Mouse (Mus musculus): ENCODE measurements around the gene Mrps5. TPM values are rescaled to one million over a fixed set of nuclear protein-coding genes. Genes with fewer than 3 reads are reported as not detected.
"Not testable (repeated sequence)": the region's sequence is repeated elsewhere in the genome, so short reads cannot be mapped to it uniquely, and the experiment has no call there.

Mrps5 gene
- total and polyA plus RNA-seq, 3 experiments: 55.8 to 194 (median 82.4) TPM

DNA sequence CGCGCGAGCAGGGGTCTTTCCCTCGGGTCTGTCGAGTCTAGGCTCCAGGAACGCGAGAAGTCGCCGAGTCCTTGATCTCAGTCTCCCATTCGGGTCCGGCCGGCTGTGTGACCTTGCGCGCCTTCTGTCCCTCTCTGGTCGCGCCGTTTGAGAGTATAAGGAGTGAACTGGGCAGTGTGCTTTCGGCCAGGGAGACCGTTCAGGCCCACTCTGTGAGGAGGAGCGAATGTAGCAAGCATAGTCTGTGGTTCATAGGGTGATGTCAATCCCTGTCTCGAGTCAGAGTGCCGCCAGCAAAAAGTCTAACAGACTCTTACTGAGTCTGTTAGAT, 457 bp downstream of the Mrps5 start:
- no peak for ATAC-seq (ENCODE audit: extremely low read depth, insufficient number of reproducible peaks, low FRiP score, poor library complexity, severe bottlenecking)
- H3K4me1 ChIP-seq (ENCODE audit: insufficient read depth, low read depth, low read length): peaks cover 45% of the 10 kb centered on the region

DNA sequence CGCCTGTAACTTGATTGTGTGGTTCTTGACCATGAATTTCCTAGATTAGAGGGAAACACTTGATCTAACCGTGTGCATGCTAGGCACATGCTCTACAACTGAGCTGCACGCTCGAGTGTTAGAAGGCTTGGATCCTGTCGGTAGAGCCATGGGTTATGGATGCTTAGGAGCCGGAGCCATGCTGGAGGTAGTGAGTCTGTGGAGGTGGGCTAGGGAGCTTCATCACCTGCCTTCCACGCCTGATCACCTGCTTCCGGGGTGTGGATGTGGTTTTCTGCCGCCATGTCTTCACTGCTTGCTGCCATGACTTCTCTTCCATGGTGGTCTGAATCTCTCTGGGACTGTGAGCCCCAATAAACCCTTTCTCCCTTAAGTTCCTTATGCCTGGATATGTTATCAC, 1.9 kb downstream of the Mrps5 start:
- peaks cover 40% of the 10 kb centered on the region for H3K4me1 ChIP-seq (ENCODE audit: insufficient read depth, low read depth, low read length)
- no peak for DNase-seq (ENCODE audit: low spot score)
- peak overlapping the region; percentile 39; the same call in 1 of the 2 replicates for H3K4me3 ChIP-seq (ENCODE audit: low read depth, low read length)

More for the DNA sequence above, 457 bp downstream of the Mrps5 start:
- Histone ChIP-seq H3K36me3 (replicated peaks) (peaks cover 32% of the 10 kb centered on the region), H3K27me3 (ENCODE audit: insufficient read depth, low read length) (no peaks in the 10 kb centered on the region), H3K4me3 (ENCODE audit: low read depth, low read length) (peak overlapping the region; percentile 94), H3K9me3 (replicated peaks) (no peaks in the 10 kb centered on the region)
- TF ChIP-seq CTCF (IDR thresholded peaks at IDR 0.05; ENCODE audit: low read depth, low read length): no peak
- no peak for TF ChIP-seq GATA2 (IDR thresholded peaks at IDR 0.05; ENCODE audit: borderline replicate concordance, low read depth, low read length)
- TF ChIP-seq POLR2AphosphoS5 (IDR thresholded peaks at IDR 0.05; ENCODE audit: insufficient replicate concordance, low read depth, low read length): no peak
- no peak for DNase-seq (ENCODE audit: low spot score)

DNA sequence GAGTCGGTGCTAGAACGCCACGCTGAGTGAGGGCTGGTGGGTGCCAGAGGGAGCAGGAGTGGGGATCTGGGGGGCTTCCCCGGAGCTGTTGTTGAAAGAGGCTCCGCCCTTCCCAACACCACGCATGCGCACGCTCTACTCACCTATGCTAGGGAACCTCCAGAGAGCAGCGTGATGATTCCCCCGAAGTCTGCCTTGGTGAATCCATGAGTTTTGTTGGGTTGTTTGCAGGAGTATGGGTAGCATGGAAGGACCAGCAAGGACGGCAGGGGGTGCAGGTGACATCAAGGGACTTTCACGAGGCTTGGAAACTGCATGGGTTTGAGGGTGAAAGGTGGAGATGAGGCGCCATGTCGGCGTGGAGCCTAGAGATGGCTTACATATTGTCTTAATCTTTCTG, 3.2 kb downstream of the Mrps5 start:
- peaks cover 57% of the 10 kb centered on the region for H3K36me3 ChIP-seq (replicated peaks)
- no peak overlapping the region for H3K4me3 ChIP-seq (ENCODE audit: low read depth, low read length)
- DNase-seq (ENCODE audit: low spot score) (no peak), ATAC-seq (ENCODE audit: extremely low read depth, insufficient number of reproducible peaks, low FRiP score, poor library complexity, severe bottlenecking) (no peak)
- no peaks in the 10 kb centered on the region for H3K27me3 ChIP-seq (ENCODE audit: insufficient read depth, low read length)
- no peaks in the 10 kb centered on the region for H3K9me3 ChIP-seq (replicated peaks)
- TF ChIP-seq POLR2AphosphoS5 (IDR thresholded peaks at IDR 0.05; ENCODE audit: insufficient replicate concordance, low read depth, low read length): no peak
- TF ChIP-seq GATA1 (IDR thresholded peaks at IDR 0.05; ENCODE audit: borderline replicate concordance, low read length): no peak
- no peak for TF ChIP-seq TAL1 (conservative IDR thresholded peaks at IDR 0.05; ENCODE audit: low read depth, low read length)
- TF ChIP-seq CTCF (IDR thresholded peaks at IDR 0.05; ENCODE audit: low read depth, low read length): no peak
- TF ChIP-seq GATA2 (IDR thresholded peaks at IDR 0.05; ENCODE audit: borderline replicate concordance, low read depth, low read length): no peak
- H3K4me1 ChIP-seq (ENCODE audit: insufficient read depth, low read depth, low read length): peaks cover 29% of the 10 kb centered on the region

More for the DNA sequence above, 1.9 kb downstream of the Mrps5 start:
- H3K27me3 ChIP-seq (ENCODE audit: insufficient read depth, low read length): no peaks in the 10 kb centered on the region
- TF ChIP-seq CTCF (IDR thresholded peaks at IDR 0.05; ENCODE audit: low read depth, low read length) (no peak), POLR2AphosphoS5 (IDR thresholded peaks at IDR 0.05; ENCODE audit: insufficient replicate concordance, low read depth, low read length) (no peak), TAL1 (conservative IDR thresholded peaks at IDR 0.05; ENCODE audit: low read depth, low read length) (no peak), GATA1 (IDR thresholded peaks at IDR 0.05; ENCODE audit: borderline replicate concordance, low read length) (no peak), GATA2 (IDR thresholded peaks at IDR 0.05; ENCODE audit: borderline replicate concordance, low read depth, low read length) (no peak)
- H3K36me3 ChIP-seq (replicated peaks): peaks cover 45% of the 10 kb centered on the region
- no peak for ATAC-seq (ENCODE audit: extremely low read depth, insufficient number of reproducible peaks, low FRiP score, poor library complexity, severe bottlenecking)
- H3K9me3 ChIP-seq (replicated peaks): no peaks in the 10 kb centered on the region

DNA sequence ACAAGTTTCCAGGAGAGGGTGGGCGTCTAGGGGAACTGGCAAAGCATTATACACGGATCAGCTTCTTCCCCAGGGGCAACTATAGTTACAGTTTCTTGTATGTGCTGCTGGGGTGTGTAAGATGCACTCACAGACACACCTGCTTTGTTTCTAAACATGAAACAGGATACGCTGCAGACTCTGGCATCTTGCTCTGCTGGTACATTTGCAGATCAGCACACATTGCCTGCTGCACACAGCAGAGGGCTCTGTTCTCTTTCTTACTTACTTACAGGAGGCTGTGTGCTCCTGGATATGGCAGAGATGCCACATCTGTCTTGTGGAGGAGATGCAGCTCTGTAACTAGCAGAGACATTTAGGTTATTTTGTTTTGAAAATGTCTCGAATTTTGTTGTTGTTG, 3.8 kb downstream of the Mrps5 start:
- Histone ChIP-seq H3K4me3 (ENCODE audit: low read depth, low read length) (no peak overlapping the region), H3K4me1 (ENCODE audit: insufficient read depth, low read depth, low read length) (peaks cover 28% of the 10 kb centered on the region), H3K27me3 (ENCODE audit: insufficient read depth, low read length) (no peaks in the 10 kb centered on the region), H3K9me3 (replicated peaks) (no peaks in the 10 kb centered on the region), H3K36me3 (replicated peaks) (peaks cover 64% of the 10 kb centered on the region)
- no peak for DNase-seq (ENCODE audit: low spot score)
- no peak for ATAC-seq (ENCODE audit: extremely low read depth, insufficient number of reproducible peaks, low FRiP score, poor library complexity, severe bottlenecking)
- TF ChIP-seq GATA2 (IDR thresholded peaks at IDR 0.05; ENCODE audit: borderline replicate concordance, low read depth, low read length): no peak
- no peak for TF ChIP-seq TAL1 (conservative IDR thresholded peaks at IDR 0.05; ENCODE audit: low read depth, low read length)
- TF ChIP-seq CTCF (IDR thresholded peaks at IDR 0.05; ENCODE audit: low read depth, low read length): no peak
- no peak for TF ChIP-seq GATA1 (IDR thresholded peaks at IDR 0.05; ENCODE audit: borderline replicate concordance, low read length)
- no peak for TF ChIP-seq POLR2AphosphoS5 (IDR thresholded peaks at IDR 0.05; ENCODE audit: insufficient replicate concordance, low read depth, low read length)

DNA sequence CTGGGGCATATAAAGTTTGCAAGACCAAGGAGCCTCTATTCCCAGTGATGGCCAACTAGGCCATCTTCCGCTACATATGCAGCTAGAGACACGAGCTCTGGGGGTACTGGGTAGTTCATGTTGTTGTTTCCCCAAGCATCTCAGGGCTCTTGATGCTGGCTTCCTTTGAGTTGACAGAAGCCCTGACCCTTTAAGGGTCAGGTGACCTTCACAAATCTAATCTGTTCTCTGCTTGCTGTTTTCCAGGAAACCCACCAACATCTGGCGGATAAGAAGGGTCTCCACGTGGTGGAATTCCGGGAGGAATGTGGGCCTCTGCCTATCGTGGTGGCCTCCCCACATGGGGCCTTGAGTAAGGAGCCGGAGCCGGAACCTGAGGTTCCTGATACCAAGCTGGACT, 16.4 kb downstream of the Mrps5 start:
- H3K36me3 ChIP-seq (replicated peaks): peaks cover 79% of the 10 kb centered on the region
- not testable (repeated sequence) for H3K27me3 ChIP-seq (ENCODE audit: insufficient read depth, low read length); H3K4me3 ChIP-seq (ENCODE audit: low read depth, low read length); DNase-seq (ENCODE audit: low spot score); ATAC-seq (ENCODE audit: extremely low read depth, insufficient number of reproducible peaks, low FRiP score, poor library complexity, severe bottlenecking); H3K9me3 ChIP-seq (replicated peaks); H3K4me1 ChIP-seq (ENCODE audit: insufficient read depth, low read depth, low read length)

DNA sequence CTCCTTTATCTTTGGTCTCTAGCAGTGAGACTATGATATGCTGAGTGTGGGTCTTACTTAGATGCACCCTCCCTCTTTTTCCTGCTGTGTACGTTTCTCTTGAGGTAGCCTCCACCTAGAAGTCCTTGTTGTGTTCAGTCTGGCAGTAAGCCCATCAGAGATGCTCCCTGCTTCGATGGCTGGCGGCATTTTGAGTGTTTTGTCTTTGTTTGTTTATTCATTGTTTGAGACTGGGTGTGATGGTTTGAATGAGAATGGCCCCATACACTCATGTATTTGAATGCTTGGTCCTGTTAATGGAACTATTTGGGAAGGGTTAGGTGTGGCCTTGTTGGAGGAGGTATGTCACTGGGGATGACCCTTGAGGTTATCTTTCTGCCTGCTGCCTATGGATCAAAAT, 18.2 kb downstream of the Mrps5 start:
- no peaks in the 10 kb centered on the region for H3K9me3 ChIP-seq (replicated peaks)
- peaks cover 6% of the 10 kb centered on the region; the same call in 1 of the 2 replicates for H3K27me3 ChIP-seq (ENCODE audit: insufficient read depth, low read length)
- DNase-seq (ENCODE audit: low spot score): no peak
- H3K4me3 ChIP-seq (ENCODE audit: low read depth, low read length): no peak overlapping the region
- H3K4me1 ChIP-seq (ENCODE audit: insufficient read depth, low read depth, low read length): no peaks in the 10 kb centered on the region
- ATAC-seq (ENCODE audit: extremely low read depth, insufficient number of reproducible peaks, low FRiP score, poor library complexity, severe bottlenecking): no peak
- TF ChIP-seq CTCF (IDR thresholded peaks at IDR 0.05; ENCODE audit: low read depth, low read length): no peak
- TF ChIP-seq GATA2 (IDR thresholded peaks at IDR 0.05; ENCODE audit: borderline replicate concordance, low read depth, low read length): no peak
- TF ChIP-seq POLR2AphosphoS5 (IDR thresholded peaks at IDR 0.05; ENCODE audit: insufficient replicate concordance, low read depth, low read length): no peak
- TF ChIP-seq GATA1 (IDR thresholded peaks at IDR 0.05; ENCODE audit: borderline replicate concordance, low read length): no peak
- TF ChIP-seq TAL1 (conservative IDR thresholded peaks at IDR 0.05; ENCODE audit: low read depth, low read length): no peak
- H3K36me3 ChIP-seq (replicated peaks): peaks cover 61% of the 10 kb centered on the region

DNA sequence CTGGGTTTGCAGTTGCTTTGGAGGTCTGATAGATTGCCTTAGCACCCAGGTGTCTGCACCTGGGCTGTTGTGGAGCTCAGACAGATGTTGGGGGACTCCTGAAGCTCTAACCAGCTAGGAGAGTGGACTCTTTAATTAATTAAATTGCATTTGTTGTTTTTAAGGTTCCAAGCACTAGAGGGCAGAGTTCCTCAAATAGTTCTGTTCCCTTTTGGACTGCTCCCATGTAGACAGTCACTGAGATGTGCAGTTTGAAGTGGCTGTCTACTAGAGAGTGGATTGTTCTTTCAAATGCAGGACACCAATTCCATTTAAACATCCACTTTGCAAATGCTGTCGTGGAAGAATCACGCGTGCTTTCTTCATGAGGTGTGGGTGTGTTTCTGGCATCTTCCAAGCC, 21.2 kb downstream of the Mrps5 start:
- H3K27me3 ChIP-seq (ENCODE audit: insufficient read depth, low read length): peaks cover 11% of the 10 kb centered on the region
- DNase-seq (ENCODE audit: low spot score) (no peak), ATAC-seq (ENCODE audit: extremely low read depth, insufficient number of reproducible peaks, low FRiP score, poor library complexity, severe bottlenecking) (no peak)

More for the DNA sequence above, 21.2 kb downstream of the Mrps5 start:
- H3K4me1 ChIP-seq (ENCODE audit: insufficient read depth, low read depth, low read length): no peaks in the 10 kb centered on the region
- no peaks in the 10 kb centered on the region for H3K9me3 ChIP-seq (replicated peaks)
- no peak for TF ChIP-seq GATA1 (IDR thresholded peaks at IDR 0.05; ENCODE audit: borderline replicate concordance, low read length)
- no peak for TF ChIP-seq GATA2 (IDR thresholded peaks at IDR 0.05; ENCODE audit: borderline replicate concordance, low read depth, low read length)
- TF ChIP-seq CTCF (IDR thresholded peaks at IDR 0.05; ENCODE audit: low read depth, low read length): no peak
- TF ChIP-seq TAL1 (conservative IDR thresholded peaks at IDR 0.05; ENCODE audit: low read depth, low read length): no peak
- no peak for TF ChIP-seq POLR2AphosphoS5 (IDR thresholded peaks at IDR 0.05; ENCODE audit: insufficient replicate concordance, low read depth, low read length)
- peaks cover 32% of the 10 kb centered on the region for H3K36me3 ChIP-seq (replicated peaks)
- H3K4me3 ChIP-seq (ENCODE audit: low read depth, low read length): no peak overlapping the region
